Mouse (Mus musculus): ENCODE measurements at regions not wholly inside any gene's neighbourhood (a gene's known extent, or its start where the extent isn't known, plus 50 kb on each side); places are given as distances from the start of the nearest gene placed in this dataset.

DNA sequence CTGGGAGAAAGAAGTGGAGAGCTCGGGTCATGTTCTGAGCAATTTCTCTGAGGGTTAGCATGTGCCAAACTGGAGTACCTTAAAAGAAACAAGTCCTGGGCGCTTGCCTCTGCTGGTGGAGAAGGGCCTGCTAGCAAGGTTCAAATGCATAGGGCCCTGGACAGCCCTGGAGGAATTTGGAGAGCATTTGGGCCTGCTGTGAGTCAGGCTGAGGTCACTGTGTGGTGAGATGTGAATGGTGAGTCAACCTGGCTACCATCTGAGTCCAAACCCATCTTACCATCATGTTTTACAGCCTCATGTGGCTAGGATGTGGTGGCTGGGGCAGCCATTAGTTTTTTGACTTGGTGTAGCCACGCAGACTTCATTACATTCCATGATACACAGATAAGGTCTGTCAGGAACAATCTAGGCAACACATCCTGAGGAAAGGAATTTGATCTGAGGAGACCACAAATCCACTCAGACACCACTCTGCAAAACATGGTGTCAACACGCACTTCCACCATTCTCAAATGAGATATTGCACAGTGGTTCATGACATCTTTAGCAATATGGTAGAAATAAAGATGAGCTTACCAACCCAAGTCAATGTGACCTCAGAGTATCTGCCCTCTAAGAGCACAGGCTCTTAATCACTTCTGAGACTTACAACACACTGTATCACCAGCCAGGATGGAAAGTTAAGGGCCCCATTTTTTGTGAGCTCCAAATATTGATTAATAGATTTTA, 83.1 kb downstream of the Thbs2 start:
- no peak for DNase-seq (ENCODE audit: extremely low read depth, low read depth)

DNA sequence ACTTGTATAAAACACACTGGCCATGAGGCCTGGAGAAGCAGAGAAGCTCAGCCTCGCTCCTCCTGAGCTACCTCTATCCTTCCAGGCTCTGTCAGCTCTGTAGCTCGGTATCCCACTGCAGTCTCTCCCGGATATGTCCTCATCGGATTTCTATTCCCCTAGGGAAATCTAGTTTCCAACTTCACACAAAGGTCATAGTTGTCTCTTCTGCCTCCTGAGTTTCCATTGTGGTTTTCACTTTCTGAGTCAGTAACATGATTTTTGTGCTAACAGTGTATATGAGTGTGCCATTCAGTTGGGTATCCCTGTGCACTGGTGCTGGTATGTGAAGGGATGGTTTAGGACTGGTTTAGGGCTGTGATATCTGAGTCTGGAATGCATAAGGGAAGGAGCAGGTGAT, 85.2 kb downstream of the Thbs2 start:
- DNase-seq (ENCODE audit: extremely low read depth, low read depth) = no peak

DNA sequence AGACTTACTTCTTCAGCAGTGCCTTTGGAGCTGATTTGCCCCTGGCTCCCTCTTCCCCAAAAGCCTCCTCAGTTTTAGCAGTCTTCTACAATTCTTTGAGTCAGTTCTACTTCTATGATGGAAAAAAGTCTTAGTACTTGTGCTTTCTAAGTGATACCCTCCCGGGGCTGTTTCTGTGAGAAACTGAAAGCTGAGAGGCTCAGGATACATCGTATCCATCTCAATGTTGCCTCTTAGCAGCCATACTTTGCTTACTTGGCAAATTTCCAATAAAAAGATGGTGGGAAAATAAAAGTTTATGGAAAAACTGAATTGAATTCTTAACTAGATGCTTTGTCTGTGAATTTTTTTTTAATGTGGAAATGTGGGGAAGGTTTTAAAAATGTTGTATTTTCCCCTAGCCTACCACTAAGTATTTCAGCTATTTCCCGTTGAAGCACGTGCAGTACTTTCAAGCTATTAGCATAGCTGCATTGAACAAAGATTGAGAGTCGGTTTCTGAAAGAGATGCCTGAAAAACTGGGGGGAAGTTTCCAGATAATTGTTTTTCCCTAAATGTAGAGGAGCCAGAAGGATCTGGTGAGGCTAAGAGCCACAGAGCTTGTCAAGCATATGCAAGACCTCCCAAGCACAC, 87.6 kb downstream of the Thbs2 start:
- DNase-seq (ENCODE audit: extremely low read depth, low read depth) = no peak

DNA sequence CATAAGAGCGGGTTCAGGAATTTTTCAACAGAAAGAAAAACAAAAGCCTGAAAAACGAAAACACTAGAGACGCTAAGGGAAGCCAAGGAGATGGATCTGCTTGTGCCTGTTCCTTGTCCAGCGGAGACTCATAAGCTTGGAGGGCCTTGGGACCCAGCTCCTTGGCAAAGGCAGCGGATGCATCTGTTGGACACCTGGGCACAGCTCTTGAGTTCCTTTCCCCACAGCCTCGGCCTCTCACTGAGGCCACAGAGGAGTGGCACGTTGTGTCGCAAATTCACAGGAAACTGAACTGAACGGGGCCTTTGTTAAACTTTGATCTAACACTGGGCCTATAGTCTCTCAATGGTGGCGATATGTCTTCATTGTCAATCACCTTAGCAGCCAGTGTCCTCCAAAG, 94.4 kb downstream of the Thbs2 start:
- DNase-seq (ENCODE audit: extremely low read depth, low read depth) = no peak

DNA sequence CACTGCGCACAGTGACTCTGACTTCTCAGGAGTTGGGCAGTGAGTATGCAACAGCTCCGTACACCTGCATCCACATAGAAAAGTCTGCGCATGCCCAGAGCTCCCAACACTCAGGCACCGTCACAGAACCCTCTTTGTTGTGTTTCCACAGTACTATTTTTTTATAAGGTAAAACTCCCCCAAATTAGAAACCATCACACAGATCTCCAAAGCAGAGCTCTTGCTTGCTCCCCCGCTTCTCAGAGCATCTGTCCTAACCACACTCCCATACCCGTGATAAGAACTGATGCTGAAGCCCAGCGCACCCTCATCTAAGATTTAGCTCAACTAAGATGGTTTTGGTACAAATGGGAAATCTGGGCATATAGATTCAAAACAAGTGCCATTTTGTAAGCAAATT, 97.6 kb downstream of the Thbs2 start:
- DNase-seq (ENCODE audit: extremely low read depth, low read depth) = no peak

DNA sequence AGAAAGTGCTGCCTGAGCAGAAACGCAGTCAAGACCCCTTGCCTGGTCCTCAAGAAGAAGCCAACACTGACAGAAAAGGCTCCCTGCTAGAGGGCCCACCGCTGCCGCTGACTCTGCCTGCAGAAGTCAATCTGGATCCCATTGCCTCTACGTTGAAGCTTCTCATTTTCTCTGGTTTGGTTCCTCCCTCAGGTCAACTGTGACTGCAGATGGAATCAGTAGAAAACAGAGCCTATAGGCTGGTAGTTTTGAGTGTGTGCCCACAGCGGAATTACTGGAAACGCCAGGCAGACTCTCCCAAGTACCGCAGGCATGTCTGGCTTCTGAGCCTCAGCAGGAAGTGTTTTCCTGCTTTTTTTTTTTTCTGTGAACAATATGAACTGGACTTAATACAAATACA, 98.5 kb downstream of the Thbs2 start:
- DNase-seq (ENCODE audit: extremely low read depth, low read depth) = no peak

DNA sequence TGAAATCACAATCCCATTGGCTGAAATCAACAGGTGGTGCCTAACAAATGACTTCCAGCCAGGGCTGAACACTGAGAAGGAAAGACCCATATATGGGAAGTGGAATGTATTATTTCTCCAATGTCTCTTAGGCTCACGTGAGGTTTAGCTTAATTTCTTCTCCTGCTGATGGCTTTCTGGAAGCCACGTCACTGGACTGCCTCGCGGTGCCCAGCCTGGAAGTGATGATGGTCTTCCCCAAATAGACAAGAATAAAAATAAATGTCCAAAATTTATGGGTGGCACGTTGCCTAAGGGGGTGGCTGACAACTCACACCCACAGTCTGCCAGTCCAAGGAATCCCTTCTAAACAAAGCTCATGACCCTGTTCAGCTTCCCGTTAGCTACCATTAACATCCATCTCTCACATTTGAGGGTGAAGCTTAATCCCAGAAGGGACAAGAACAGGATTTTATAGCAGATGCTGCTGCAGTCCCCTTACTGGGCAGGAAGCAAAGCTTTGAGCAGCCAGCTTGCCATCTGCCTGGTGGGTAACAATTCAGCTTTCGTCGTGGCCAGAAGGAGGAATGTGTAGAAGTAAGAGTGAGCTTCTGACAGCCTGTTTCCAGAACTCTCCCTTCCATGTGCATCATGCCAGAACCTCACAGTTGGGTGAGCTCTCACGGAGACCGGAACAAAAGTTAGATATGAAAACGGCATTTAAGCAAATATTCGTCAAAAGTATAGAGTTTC, 105.8 kb downstream of the Thbs2 start:
- no peak for DNase-seq (ENCODE audit: extremely low read depth, low read depth)

DNA sequence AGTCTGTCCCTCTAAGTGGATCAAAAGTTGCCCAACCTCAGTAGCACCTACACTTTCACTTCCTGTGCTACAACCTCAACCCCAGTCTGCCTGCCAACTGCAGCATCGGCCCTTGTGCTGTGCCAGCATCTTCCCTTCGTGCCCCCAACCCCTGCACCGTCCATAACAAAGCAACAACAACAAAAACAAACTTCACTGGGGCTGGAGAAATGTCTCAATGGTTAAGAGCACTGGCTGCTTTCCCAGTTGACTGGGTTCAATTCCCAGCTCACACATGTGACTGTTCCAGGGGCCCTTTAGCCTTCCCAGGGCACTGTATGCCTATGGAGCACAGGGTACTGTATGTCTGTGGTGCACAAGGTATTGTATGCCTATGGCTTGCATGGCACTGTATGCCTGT, 114.4 kb downstream of the Thbs2 start:
- no peak for DNase-seq (ENCODE audit: extremely low read depth, low read depth)

DNA sequence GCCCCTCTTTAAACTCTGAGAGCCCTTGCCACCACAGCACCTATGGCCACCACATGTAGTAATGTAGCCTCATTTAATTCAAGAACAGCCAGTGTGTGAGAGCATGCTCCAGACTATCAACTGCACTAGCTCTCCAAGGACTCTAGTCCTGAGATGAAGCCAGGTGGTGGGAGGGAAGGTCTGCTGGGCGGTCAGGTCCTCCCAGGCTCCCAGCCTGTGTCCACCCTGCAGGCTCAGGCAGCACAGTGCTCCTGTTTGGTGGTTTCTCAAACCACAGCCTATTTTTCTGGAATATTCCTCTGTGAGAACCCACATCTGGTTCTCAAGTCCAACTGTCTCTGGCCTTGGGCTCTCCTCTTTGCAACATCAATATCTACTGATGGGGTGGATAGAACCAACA, 115.3 kb downstream of the Thbs2 start:
- DNase-seq (ENCODE audit: extremely low read depth, low read depth) = no peak

DNA sequence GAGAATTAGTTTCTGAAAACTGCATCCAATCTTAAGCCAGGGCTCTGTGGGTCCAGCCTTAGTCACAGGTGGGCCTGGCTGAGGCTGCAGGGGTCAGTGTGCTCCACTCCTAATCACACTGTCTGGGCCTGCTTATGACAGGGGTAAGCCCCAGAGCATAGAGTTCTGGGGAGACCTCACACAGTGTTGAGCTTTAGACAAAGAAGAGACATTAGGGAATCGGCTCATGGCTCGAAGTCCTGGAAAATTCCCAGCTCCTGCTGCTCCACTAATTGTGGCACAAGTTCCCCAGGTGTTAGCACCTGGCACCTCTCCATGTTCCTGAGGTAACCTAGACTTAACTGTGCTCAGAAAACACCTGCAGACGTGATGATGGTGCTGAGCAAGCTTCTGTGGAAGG, 115.8 kb downstream of the Thbs2 start:
- no peak for DNase-seq (ENCODE audit: extremely low read depth, low read depth)

DNA sequence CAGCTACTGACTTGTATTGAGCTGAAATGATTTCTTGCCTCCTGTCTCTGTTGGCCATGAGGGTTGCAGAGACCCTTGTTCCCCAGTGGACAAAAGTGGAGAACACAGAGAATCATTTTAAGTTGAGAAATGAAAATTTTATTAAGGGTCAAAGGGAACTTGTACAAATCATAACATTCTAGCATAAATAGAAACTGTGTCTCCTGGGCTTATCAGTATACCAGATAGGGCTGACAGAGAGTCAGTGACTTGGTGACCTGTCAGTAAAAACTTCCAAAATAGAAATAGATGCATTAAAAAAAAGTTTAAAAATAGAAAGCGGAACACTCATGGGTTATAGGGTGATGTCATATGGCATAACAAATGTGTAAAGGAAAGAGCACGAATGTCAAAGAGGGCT, 117.9 kb downstream of the Thbs2 start:
- DNase-seq (ENCODE audit: extremely low read depth, low read depth) = no peak

DNA sequence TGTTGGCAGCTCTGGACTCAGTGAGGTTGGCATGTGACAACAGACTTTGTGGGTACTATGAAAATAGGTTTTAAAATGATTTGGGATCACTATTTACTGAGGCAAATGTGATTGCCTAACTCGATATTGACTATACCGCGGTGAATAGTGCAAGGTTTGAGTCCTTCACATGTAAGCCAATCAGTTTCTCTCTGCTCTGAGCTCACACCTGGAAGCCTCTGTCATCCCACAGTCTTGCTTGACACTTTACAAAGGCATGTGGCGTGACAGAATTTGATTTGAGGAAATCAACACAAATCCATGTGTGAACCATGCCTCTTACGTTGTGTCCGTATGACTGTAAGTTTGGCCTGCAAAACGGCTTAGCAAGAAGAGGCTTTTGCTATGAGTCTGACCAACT, 122.9 kb downstream of the Thbs2 start:
- no peak for DNase-seq (ENCODE audit: extremely low read depth, low read depth)

DNA sequence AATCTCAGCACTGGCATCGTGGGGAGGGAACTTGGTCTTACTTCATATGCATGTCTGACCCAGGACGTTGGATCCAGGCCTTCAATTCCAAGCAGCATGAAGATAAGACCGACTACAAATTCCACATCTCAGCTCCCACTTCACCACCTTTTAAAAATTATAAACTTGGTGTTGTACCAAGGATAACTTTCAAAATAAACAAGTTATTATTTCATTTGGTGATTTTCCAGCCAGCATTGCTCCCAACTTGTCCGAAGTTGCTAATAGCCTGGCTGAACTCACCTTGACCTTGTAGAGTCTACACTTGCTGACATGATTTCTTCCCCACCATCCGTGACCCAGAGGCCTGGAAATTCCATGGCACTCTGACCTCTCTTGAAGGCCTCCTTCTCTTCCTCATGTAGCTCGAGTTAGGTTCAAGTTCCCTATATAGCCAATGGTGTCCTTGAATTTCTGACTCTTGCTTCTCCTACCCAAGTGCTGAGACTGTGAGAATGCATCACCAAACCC, 123.7 kb downstream of the Thbs2 start:
- DNase-seq (ENCODE audit: extremely low read depth, low read depth) = no peak

DNA sequence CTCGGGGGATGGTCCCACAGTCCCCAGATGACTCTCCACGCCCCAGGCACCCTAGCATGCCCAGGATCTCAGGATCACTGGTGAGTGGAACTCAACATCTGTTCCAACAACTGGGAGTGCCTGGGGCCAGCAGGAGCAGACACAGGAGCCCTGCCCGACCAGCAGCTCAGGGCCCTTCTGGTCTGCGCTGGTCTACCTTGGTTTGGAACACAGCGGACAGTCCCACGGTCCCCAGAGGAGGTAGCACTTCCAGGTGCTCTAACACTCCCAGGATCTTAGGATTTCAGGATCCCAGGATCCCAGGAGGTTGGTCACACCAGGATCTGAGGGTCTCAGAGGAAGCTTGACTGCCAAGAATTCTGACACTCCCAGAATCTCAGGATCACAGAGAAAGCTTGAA, 131.8 kb downstream of the Thbs2 start:
- DNase-seq (ENCODE audit: extremely low read depth, low read depth) = no peak

DNA sequence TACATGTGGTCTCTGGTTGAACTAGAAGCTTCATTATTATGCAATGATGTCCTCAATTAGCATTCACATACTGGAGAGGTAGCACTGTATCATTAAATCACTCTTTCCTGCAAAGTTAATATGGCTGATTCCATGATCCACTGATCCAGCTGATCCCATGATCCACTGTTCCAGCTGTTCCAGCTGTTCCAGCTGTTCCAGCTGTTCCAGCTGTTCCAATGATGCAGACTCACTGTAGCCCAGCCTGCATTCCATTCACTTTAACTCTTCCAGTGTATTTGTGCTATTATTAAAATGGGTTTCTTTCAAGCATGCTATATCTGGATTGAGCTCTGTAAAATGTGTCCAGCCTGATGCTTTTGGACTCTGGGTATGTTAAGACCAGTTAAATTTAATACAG, 136.8 kb downstream of the Thbs2 start:
- DNase-seq (ENCODE audit: extremely low read depth, low read depth) = no peak

DNA sequence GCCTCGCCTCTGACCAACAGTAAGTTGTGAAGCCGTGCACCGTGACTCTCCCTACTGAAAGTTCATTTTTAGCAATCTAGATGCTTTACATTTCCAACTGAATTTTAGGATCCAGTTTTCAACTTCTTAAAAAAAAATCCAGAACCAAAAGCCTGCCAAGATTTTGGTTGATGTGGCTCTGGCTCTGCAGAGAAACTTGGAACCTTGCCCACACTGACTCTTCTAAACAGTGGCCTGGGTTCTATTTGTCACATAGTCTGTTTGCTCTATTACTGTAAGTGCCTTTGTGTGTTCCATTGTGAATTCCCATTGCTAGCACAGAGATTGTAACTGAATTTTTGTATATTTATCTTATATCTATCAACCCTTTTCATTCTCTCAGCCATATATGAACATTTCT, 140.8 kb downstream of the Thbs2 start:
- DNase-seq (ENCODE audit: extremely low read depth, low read depth) = no peak

DNA sequence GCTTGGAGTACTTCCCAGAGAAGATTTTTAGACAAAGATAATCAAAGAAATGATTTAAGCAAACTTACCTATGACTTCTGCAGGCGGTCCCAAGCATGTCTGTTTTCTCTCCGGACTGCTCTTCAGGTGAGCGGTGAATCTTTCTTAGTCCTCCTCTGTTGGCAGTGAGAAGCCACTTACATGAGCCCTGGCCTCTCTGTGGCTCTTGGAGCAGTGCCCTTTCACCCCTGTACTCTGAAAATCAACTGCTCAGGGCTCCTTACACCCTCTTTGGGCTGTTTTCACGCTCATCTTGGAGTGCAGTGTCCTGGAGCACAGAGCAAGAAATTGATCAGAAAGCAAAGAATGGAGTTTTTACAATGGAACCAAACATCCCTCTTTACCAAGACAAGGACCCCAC, 142.0 kb downstream of the Thbs2 start:
- DNase-seq (ENCODE audit: extremely low read depth, low read depth) = no peak

DNA sequence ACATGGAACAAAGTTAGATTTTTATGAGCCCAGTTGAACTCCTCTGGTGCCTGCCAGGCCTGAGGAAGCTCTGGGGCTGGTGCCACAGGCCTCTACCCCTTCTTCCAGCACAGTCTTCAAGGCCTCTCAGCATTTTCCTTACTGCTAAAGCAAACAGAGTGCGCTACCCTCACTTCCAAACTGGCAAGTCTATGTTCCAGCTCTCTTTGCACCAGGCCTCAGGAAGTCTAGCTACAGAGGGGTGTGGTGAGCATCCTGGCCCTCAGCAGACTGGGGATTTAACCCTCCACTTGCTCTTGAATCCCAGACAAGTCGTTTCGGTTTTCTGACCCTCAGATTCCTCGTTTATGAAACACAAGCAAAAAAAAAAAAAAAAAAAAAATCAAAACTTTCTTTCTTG, 142.4 kb downstream of the Thbs2 start:
- DNase-seq (ENCODE audit: extremely low read depth, low read depth) = no peak

DNA sequence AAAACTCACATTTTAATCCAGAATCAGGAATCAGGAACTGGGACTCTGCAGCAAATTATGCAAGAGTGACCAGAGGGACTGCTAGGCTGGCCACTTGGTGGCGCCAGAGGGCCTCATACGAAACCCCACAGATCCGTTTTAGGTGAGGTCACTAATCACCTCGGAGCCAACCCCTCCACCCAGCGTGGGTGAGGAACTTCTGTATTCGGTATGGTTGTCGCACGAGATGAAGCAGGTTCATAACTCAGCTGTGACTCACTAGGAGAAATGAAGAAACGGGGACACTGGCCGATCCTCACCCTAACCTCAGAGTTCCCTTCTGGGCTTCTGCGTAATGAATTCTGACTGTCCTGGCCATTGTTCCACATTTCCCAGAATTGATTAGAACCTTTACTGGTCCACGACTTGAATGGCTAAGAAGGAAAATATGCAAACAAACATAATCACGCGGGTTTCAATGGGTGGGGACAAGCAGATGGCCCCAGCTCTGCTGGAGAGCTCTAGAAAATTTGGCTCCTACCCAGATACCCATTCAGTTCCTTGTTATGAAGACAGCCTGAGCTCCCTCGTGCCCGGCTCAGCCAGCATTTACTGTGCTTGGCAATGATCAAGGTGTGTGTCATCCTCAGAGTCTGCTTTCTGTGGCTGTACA, 148.1 kb downstream of the Thbs2 start:
- peak; percentile 5 for DNase-seq (ENCODE audit: extremely low read depth, low read depth)

DNA sequence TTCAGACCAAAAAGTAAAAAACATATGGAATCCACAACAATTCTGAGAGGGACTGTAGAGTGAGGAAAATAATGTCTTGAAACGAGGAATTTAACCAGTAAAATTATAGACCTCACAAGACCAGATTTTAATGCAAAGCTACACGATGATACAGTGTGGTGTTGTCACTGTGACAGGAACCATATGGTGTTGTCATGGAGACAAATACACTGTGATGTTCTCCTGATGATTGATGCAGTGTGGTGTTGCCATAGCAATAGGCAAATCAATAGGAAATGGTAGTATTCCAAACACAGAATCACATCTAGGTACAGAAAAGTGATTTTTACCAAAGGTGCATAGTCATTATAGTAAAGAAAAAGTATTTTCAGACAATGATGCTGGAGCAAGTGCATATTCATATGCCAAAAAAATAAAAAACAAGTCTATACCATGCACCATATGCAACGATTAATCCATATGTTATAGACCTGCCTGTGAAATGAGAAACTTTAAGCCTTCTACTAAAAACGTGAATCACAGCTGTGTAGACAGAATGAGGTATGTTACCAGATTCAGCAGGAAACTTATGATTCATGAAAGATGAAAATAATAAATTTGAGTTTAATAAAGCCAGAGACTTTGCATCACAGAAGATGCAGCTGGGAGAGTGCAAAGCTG, 149.6 kb downstream of the Thbs2 start:
- no peak for DNase-seq (ENCODE audit: extremely low read depth, low read depth)

DNA sequence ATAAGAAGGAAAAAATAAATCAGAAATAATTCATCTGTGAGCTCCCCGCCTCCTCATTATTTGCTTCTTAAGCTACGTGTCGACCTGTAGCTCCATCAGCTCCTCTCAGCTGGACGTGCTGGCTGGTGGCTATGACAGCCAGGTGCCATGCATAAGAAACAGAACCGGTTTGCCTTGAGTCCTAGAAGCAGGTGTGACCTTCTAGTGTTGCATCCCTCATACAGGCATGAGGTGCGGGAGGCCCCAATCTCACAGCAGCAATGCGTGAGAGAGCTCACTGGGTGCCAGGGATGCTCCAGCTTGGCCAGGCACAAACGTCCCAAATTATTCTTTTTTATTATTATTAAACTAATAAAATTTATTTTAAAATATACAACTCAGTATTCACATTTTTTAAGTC, 153.0 kb downstream of the Thbs2 start:
- DNase-seq (ENCODE audit: extremely low read depth, low read depth) = no peak
